Mouse (Mus musculus) heart, adult 2 months (tissue): ENCODE measurements around the gene Pnliprp2.

Experiments
- CTCF ChIP-seq: fragments of 200-600 bp; IDR thresholded peaks from 2 replicates; pipeline ENCODE4 v1.8.1; 2022; ENCODE audit warnings: antibody characterized with exemption, mild to moderate bottlenecking, moderate library complexity
- POLR2A ChIP-seq: fragments of 200-500 bp; IDR thresholded peaks from 2 replicates; pipeline ENCODE4 v1.6.1; 2011; ENCODE audit warnings: mild to moderate bottlenecking, low read depth, low read length, control low read depth; ENCODE audit not compliant: insufficient read depth

DNA sequence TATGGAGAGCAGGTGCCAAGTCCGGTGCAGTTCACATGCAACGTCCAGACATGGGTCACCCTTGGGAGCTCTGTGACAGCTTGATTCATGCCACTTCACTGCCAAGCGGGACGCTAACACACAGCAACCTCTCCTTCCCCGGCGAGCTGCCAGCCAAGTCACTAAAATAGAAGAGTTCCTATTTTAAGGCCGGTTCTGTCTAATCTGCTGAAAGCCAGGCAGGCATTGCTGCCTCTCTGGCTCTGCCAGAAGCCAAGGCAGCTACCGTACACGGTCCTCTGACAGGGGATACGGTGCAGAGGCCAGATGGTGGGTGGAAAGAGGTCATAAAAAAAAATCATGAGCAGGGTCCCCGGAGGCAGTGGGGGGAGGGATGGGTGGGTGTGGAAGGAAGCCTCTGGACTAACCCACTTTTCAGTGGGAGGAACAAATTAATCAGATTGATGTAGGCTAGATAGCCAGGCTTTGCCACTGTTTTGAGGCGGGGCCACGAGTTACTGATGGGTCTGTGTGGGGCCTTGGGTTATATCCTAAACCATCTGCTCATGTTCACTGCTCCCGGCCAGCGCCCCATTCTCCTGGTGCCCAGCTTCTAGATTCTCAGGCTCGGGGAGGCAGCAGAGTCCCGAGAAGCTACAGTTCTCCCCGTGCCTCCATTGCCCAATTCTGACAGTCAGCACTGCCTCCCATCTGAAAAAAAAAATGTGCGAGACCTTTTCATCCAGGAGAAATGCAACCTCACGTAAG lies 63.1 kb downstream of the Pnliprp2 start:
- TF ChIP-seq POLR2A = 0 out of 2 replicates have a peak, but pooled peaks have one; percentile 32
- no peak for TF ChIP-seq CTCF
